Comparison of ENCODE assay signal across 10 mouse cellular contexts in the genomic region with DNA sequence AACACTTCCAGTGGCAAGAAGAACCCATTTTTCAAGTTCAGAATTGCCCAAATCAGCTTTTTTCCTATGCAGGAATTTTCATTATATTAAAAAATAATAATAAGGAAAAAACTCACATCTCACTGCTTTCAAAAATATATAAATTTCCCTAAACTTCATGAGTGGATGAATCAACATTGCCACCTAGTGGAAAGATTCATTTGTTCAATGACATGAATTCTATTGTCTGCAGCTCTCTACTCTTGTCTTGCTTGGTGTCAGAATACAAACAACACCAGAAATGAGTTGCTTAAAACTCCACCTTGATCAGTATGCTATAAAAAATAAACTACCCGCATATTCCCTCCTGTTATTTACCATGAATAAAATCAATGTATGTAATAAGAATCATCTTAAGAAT.
DNase-seq lines count a peak whose midpoint lies in the region; ATAC-seq and TF ChIP-seq lines count a peak whose summit lies in the region.
"Had no signal": no experiment of that assay in that cellular context is flagged by ENCODE, and none has a peak within 500 bp of the region (broad histone marks: within the 10 kb centered on the region; RNA-seq: fewer than 3 reads in every experiment).

No protein-coding gene starts in this region.

- no peaks in the 10 kb centered on the region for H3K27me3 ChIP-seq in forebrain, embryonic 13.5 days
- no peaks in the 10 kb centered on the region for H3K27me3 ChIP-seq in forebrain, embryonic 11.5 days (ENCODE audit: control insufficient read depth, insufficient read depth, low read length)
- no peaks in the 10 kb centered on the region for H3K27me3 ChIP-seq in liver, adult 2 months (ENCODE audit: control insufficient read depth, insufficient read depth, low read length)
- H3K27me3 ChIP-seq: embryonic facial prominence, embryonic 15.5 days; heart, embryonic 15.5 days had no signal

- H3K9me3 ChIP-seq in forebrain, embryonic 13.5 days (replicated peaks) = no peaks in the 10 kb centered on the region
- no peaks in the 10 kb centered on the region for H3K9me3 ChIP-seq in forebrain, embryonic 11.5 days (ENCODE audit: control insufficient read depth, low read length)
- H3K9me3 ChIP-seq: embryonic facial prominence, embryonic 15.5 days; heart, embryonic 15.5 days had no signal

- no peak overlapping the region for H3K4me2 ChIP-seq in forebrain, embryonic 13.5 days
- H3K4me2 ChIP-seq in forebrain, embryonic 11.5 days (ENCODE audit: low read depth, low read length, severe bottlenecking) = no peak overlapping the region
- H3K4me2 ChIP-seq: embryonic facial prominence, embryonic 15.5 days; heart, embryonic 15.5 days had no signal

- no peak overlapping the region for H3K9ac ChIP-seq in forebrain, embryonic 13.5 days
- no peak overlapping the region for H3K9ac ChIP-seq in forebrain, embryonic 11.5 days (ENCODE audit: low read length)
- H3K9ac ChIP-seq in liver, adult 2 months (ENCODE audit: low read depth, low read length) = no peak overlapping the region
- H3K9ac ChIP-seq: embryonic facial prominence, embryonic 15.5 days; heart, embryonic 15.5 days had no signal

- ATAC-seq in forebrain, embryonic 13.5 days = 0 out of 2 replicates have a peak, but pooled peaks have one; percentile 62
- no peak for ATAC-seq in forebrain, embryonic 11.5 days (replicated peaks; ENCODE audit: low FRiP score)

- no peak overlapping the region for H3K27ac ChIP-seq in forebrain, embryonic 13.5 days
- no peak overlapping the region for H3K27ac ChIP-seq in forebrain, embryonic 11.5 days (ENCODE audit: low read depth, low read length)
- H3K27ac ChIP-seq in liver, adult 2 months (replicated peaks; ENCODE audit: insufficient read depth, low read depth, low read length) = no peak overlapping the region
- H3K27ac ChIP-seq: embryonic facial prominence, embryonic 15.5 days; heart, embryonic 15.5 days had no signal

- no peak for DNase-seq in forebrain, embryonic 11.5 days (ENCODE audit: low spot score)
- peak; percentile 28 for DNase-seq in liver, adult 2 months (ENCODE audit: extremely low read depth, low read depth, low spot score)
- DNase-seq in liver = no peak
- peak; percentile 3 for DNase-seq in embryo, embryonic 11.5 days (ENCODE audit: low read depth, low spot score)
- DNase-seq in retina, embryonic 14.5 days (ENCODE audit: low spot score) = peak; percentile 77
- DNase-seq in frontal cortex, postnatal 25 days (ENCODE audit: low spot score in 2 of 2) = no peak
- DNase-seq in frontal cortex, postnatal 10 days (ENCODE audit: low spot score in 2 of 2) = no peak

- no peaks in the 10 kb centered on the region for H3K36me3 ChIP-seq in forebrain, embryonic 13.5 days (ENCODE audit: poor library complexity, severe bottlenecking)
- no peaks in the 10 kb centered on the region for H3K36me3 ChIP-seq in forebrain, embryonic 11.5 days (ENCODE audit: control insufficient read depth, insufficient read depth, low read length)
- no peaks in the 10 kb centered on the region for H3K36me3 ChIP-seq in liver, adult 2 months (ENCODE audit: control insufficient read depth, insufficient read depth, low read length)
- H3K36me3 ChIP-seq: embryonic facial prominence, embryonic 15.5 days; heart, embryonic 15.5 days had no signal

- 20% methylated on average over 1 of the region's 1 CpGs for WGBS in forebrain, embryonic 13.5 days
- WGBS in forebrain, embryonic 11.5 days = 31% methylated on average over 1 of the region's 1 CpGs
- 15% methylated on average over 1 of the region's 1 CpGs for WGBS in liver, adult 2 months

- no peak for TF ChIP-seq POLR2A in liver, adult 2 months (IDR thresholded peaks at IDR 0.05; ENCODE audit: extremely low read depth, insufficient read depth, low read length)

- H3K4me1 ChIP-seq in forebrain, embryonic 13.5 days = no peaks in the 10 kb centered on the region
- H3K4me1 ChIP-seq in forebrain, embryonic 11.5 days (replicated peaks; ENCODE audit: control insufficient read depth, insufficient read depth, low read length) = no peaks in the 10 kb centered on the region
- no peaks in the 10 kb centered on the region for H3K4me1 ChIP-seq in liver, adult 2 months (ENCODE audit: control insufficient read depth, insufficient read depth, low read length)
- H3K4me1 ChIP-seq: embryonic facial prominence, embryonic 15.5 days; heart, embryonic 15.5 days had no signal

- no peak for TF ChIP-seq CTCF in liver, adult 2 months (IDR thresholded peaks at IDR 0.05; ENCODE audit: low read depth, low read length)

- no peaks in the 10 kb centered on the region for H3K79me2 ChIP-seq in liver, adult 2 months (ENCODE audit: control insufficient read depth, insufficient read depth, low read length)

- H3K4me3 ChIP-seq in forebrain, embryonic 13.5 days = no peak overlapping the region
- H3K4me3 ChIP-seq in forebrain, embryonic 11.5 days (ENCODE audit: low read depth, low read length) = no peak overlapping the region
- no peak overlapping the region for H3K4me3 ChIP-seq in liver, adult 2 months (ENCODE audit: insufficient read depth, low read depth, low read length)
- H3K4me3 ChIP-seq: embryonic facial prominence, embryonic 15.5 days; heart, embryonic 15.5 days had no signal

Comparison
In these comparisons a context has a peak if more than half of its experiments do, and no peak if none do; other contexts are left out.
1. DNase-seq: peak in liver, adult 2 months (single experiment), embryo, embryonic 11.5 days (single experiment) and retina, embryonic 14.5 days (single experiment); none in forebrain, embryonic 11.5 days (single experiment), liver (single experiment), frontal cortex, postnatal 25 days (0 of 2) and frontal cortex, postnatal 10 days (0 of 2).